Mouse (Mus musculus) CD4-positive helper T cell, adult 2 months (primary cell): Measurements from ENCODE around the gene Olfr735.

Experiments
- DNase-seq: peaks from one replicate; pipeline ENCODE4 v3.0.0-alpha.2; 2012; ENCODE audit warnings: low read depth, missing footprints, low spot score

Olfr735 gene

GRCm38 (mm10) chr14:50348796-50349195 lies at the start of gene Olfr735:
Gene Olfr735, minus strand, starts transcription at chr14:50348872.
- DNase-seq, result no peak

- no peak for DNase-seq
Observed at GRCm38 (mm10) chr14:50380863-50381262, 32.2 kb upstream of the Olfr735 start, which contains the start of gene Olfr736. Gene Olfr736, plus strand, starts transcription at chr14:50381163.

- DNase-seq, result no peak
Observed at GRCm38 (mm10) chr14:50363561-50363960, 14.9 kb upstream of the Olfr735 start.

DNA sequence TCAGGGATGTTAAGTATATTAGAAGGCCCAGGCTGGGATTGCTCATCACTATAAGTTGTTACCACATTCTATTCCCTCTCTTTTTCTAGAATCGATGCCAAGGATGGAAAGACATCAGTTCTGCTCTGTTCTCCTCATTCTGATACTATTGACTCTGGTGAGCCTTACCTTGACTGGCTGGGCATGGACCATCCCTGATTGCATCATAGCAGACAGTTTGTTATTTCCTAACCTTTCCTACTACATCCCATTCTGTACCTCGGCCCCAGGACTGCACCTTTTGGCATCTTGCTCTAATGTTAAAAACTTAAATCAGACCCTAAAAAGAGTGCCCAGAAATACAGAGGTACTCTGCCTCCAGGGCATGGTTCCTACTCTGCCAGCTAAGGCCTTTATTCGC lies 11.8 kb upstream of the Olfr735 start:
- no peak for DNase-seq

GRCm38 (mm10) chr14:50357593-50357992 lies 8.9 kb upstream of the Olfr735 start, which contains the start of gene Tlr11:
Gene Tlr11, plus strand, starts transcription at chr14:50357914.
- no peak for DNase-seq

- DNase-seq, result no peak
Observed at GRCm38 (mm10) chr14:50356725-50357124, 8.1 kb upstream of the Olfr735 start.

- DNase-seq, result no peak
Observed at GRCm38 (mm10) chr14:50352438-50352837, 3.8 kb upstream of the Olfr735 start.

GRCm38 (mm10) chr14:50326661-50327060 lies 22.0 kb downstream of the Olfr735 start, which contains the start of gene Olfr734:
Gene Olfr734, minus strand, starts transcription at chr14:50326761.
- no peak for DNase-seq

DNA sequence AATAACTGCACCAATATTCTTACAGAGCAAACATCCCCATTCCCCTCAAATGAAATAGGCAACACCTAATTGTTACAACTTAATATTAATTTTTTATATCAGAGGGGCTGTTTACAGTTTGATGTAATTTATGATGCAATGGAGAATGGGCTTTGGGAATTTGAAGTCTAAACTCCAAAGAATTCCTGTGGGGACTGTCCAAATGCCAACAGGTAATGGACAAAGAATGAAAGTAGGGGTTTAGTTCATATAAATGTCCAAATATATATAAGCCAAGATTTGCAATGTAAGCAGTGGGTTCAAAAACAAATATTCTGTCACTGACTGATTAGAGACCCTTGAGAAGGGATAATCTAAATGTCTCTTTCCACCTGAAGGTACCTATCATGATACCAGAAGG lies 47.2 kb downstream of the Olfr735 start, which contains the start of gene Olfr733:
Olfr733 (minus strand) TSS at position 101 of the 400 bp plus-strand sequence.
- no peak for DNase-seq
